Mouse (Mus musculus) megakaryocyte progenitor cell, adult 5-6 weeks (primary cell): ENCODE measurements around the gene Mb. TPM values are rescaled to one million over a fixed set of nuclear protein-coding genes. Genes with fewer than 3 reads are reported as not detected.

Experiments
- ATAC-seq: replicated peaks from 2 replicates; pipeline ENCODE4 v1.8.0; 2016; ENCODE audit warnings: mild to moderate bottlenecking, moderate TSS enrichment, inconsistent platforms; ENCODE audit not compliant: poor library complexity
- total RNA-seq, 2 experiments: library from RNA; stranded (forward) in 1 of 2; stranded (reverse) in 1 of 2; fragments of 157-497, 149-512 nt in 1 of 2; fragments of 200-1000 nt in 1 of 2; gene quantifications; 2 replicates each; pipeline versions ENCODE4 v1.2.3 to v1.2.4; 2015 to 2017

Mb gene
- total RNA-seq, 2 experiments from 2014 or later, result not detected

DNA sequence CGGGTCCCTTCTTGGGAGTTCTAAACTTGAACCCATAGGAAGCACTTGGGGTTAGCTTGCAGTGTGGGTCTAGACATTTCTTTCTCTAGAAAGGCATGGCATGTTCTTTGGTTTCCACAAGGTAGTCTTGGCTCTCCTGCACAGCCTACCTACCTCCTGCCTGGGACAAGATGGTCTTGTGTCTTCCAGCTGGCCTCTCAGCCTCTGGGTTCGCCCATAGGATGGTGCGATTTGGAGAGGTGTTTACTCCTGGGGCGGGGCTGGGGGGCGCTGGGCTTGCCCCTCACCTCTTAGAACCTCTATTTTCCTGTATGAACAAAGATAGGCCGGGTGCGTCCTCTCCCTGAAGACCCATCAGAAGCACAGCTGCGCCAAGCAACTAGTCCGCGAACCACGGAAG, 63.3 kb downstream of the Mb start:
- no peak for ATAC-seq

DNA sequence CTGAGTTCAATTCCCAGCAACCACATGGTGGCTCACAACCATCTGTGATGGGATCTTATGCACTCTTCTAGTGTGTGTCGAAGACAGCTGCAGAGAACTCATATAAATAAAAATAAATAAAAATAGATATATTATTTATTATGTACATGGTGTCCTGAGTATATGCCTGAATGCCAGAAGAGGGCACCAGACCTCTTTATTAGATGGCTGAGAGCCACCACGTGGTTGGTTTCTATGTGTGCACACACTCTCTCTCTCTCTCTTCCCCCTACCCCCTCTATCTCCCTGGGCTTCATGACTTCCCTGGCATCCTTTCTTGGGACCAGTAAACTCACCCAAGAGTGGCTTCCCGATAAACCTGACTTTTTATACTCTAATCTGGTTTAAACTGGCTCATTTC, 67.7 kb downstream of the Mb start:
- ATAC-seq, result no peak

DNA sequence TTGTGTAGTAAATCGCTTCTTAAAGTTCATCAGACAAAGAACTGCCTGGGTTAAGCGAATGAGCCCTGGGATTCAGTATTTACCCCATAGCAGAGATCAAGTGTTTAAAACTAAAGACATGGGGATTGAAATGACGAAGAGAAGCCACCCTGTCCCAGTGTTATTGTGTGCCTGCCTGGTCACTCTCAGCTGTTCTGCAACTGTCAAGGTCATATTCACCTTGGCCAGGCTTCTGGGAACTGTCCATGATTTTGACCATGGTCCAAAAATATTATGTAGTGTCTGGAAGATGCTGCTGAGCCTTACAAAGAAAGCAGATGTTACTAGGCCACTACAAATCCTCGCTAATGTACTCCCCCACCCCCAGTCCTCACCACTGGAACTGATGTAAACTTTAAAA, 70.7 kb downstream of the Mb start:
- ATAC-seq, result no peak

DNA sequence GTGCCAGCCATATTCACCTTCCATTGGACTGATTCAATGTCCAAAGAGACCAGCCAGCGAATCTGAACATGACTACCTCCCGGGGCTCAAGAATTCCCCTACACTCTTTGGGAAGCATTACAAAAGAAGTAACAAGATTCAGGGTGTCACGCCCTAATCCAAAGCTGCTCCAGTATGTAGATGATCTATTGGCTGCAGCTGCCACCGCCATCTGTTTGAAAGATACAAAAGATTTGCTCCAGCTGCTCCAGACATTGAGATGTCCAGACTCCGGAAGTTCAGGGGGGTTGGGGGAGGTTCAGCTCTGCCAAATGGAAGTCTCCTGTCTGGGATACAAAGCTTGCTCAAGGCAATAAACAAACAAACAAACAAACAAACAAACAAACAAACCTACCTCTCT, 73.9 kb downstream of the Mb start:
- no peak for ATAC-seq

DNA sequence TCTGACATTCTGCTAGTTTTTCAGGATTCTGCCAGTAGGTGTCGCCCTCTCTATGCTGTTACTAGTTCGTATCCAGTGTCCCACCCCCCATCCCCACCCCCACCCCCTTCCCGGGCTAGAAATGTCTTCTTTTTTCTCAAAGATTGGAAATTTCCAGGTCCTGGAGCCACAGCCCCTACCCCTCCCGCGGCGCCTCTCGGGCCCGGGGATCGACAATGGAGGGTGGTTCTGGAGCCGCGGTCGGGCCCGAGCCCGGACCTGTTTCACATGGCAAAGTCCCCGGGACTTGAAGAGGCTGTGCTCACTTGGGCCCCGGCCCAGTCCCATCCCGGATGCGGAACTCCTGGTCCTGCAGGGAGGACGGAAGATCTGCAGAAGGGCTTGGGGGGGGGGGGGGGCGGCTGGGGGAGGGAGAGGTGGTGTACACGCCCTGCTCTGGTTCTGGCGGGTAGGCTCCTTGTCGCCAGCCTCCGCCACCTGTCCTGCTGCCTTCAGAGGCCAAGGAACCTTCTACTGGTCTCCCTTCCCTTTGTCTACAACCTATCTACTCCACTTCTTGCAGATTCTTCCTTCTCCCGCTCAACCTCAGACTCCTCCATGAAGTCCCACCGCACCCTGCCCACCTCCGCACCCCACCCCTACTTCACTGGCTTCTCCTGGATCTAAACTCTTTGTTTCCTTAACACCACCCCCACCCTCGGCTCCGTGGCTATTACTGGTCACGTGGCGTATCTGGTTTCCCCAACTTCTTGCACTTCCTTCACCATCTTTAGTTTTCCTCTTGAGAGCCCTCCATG, 76.4 kb downstream of the Mb start:
- peak; percentile 68 for ATAC-seq

DNA sequence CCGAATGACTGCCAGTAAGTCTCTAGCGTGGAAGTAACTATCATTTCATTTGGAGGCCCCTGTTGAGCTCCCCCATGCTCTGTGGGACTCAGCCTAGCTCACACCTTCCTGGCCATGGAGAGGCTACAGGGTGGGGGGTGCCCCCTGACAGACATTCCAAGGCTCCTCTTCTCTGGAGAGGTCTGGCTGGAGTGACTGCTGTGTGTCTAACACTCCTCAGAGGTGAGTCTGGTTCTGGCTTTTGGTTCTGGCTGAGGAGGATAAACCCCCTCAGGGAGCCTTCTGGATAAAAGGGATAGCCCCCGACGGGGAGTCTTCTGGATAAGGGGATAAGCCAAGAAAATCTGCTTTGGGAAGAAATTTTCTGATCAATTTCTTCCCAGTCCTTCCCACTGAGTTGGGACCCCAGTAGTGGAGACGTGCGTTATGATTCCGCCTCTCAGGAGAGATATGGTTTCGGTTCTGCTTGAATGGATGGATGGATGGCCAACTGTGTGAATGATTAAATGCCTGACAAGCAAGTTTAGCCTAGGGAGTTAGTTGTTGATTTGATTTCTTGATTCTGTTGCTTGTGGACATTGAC, 77.1 kb downstream of the Mb start:
- ATAC-seq, result no peak

DNA sequence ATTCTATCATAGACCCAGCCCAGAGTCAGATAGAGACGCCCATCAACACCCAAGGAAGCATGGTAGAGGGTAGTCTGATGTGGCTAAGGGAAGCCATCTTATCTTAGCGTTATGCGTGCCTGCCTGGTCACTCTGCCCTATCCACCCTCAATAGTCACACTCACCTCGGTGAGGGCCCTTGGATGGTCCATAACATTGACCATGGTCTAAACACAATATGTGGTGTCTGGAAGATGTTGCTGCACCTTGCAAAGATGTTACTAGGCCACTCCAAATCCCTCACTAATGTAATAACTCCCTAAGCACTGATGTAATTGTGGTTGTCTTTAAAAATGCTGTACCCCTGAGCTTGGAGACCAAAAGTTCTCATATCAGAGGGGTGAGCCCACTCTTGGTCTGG, 77.8 kb downstream of the Mb start:
- ATAC-seq, result no peak

Other genes starting within 250 kb of the Mb start
- 5.2 and 5.5 TPM in 2 replicates for gene Zfp251, start 179.2 kb downstream of the Mb start, total RNA-seq (2015)
- 9.0 and 11.3 TPM in 2 replicates for gene Zfp251, start 179.2 kb downstream of the Mb start, total RNA-seq (2017)
- 4.5 and 5.9 TPM in 2 replicates for gene Zfp7, start 171.4 kb downstream of the Mb start, total RNA-seq (2015)
- 7.6 and 10.6 TPM in 2 replicates for gene Zfp7, start 171.4 kb downstream of the Mb start, total RNA-seq (2017)
- gene Gm49527, start 171.3 kb downstream of the Mb start, total RNA-seq (2015), result 0.17 TPM in 1 of 2 replicates, not detected in the other
- gene Gm49527, start 171.3 kb downstream of the Mb start, total RNA-seq (2017), result not detected in 2 replicates
- gene Zfp647, start 125.2 kb downstream of the Mb start, total RNA-seq (2015), result 2.4 and 4.7 TPM in 2 replicates
- 5.3 and 5.7 TPM in 2 replicates for gene Zfp647, start 125.2 kb downstream of the Mb start, total RNA-seq (2017)
- 25.3 and 26.4 TPM in 2 replicates for gene 1110038F14Rik, start 102.2 kb downstream of the Mb start, total RNA-seq (2015)
- 32.4 and 34.2 TPM in 2 replicates for gene 1110038F14Rik, start 102.2 kb downstream of the Mb start, total RNA-seq (2017)
- gene Apol6, start 5.9 kb downstream of the Mb start, total RNA-seq (2015), result not detected in 2 replicates
- not detected in 2 replicates for gene Apol6, start 5.9 kb downstream of the Mb start, total RNA-seq (2017)